Mouse (Mus musculus): Measurements from ENCODE around the gene Pomt1. TPM values are rescaled to one million over a fixed set of nuclear protein-coding genes. Genes with fewer than 3 reads are reported as not detected.

Gene Pomt1
- 6.8 and 7.8 TPM in 2 replicates for polyA plus RNA-seq (2012; rRNA removed)

GRCm38 (mm10) chr2:32235886-32236759, at the start of gene Pomt1:
Pomt1 (plus strand) TSS chr2:32236590.

GRCm38 (mm10) chr2:32259657-32260417, 23.4 kb downstream of the Pomt1 start, which contains the start of gene Uck1:
Uck1 (minus strand) TSS chr2:32260159.

GRCm38 (mm10) chr2:32287334-32287840, 51.0 kb downstream of the Pomt1 start, which contains the start of gene Golga2:
Golga2 (plus strand) TSS chr2:32287384.

GRCm38 (mm10) chr2:32287923-32288367, 51.6 kb downstream of the Pomt1 start, which contains the start of gene Swi5:
Swi5 (minus strand) TSS chr2:32288075.

Other genes with a start within 250 kb of the Pomt1 start
- gene Fam78a, start 151.7 kb upstream of the Pomt1 start, polyA plus RNA-seq (2012; rRNA removed): 2.4 and 2.5 TPM in 2 replicates
- gene Plpp7, start 141.1 kb upstream of the Pomt1 start, polyA plus RNA-seq (2012; rRNA removed): 1.4 TPM in 2 replicates
- 5.2 and 7.0 TPM in 2 replicates for gene Prrc2b, start 85.5 kb upstream of the Pomt1 start, polyA plus RNA-seq (2012; rRNA removed)
- 27.8 and 31.9 TPM in 2 replicates for gene Uck1, start 23.6 kb downstream of the Pomt1 start, polyA plus RNA-seq (2012; rRNA removed)
- 13.3 and 15.8 TPM in 2 replicates for gene Golga2, start 50.8 kb downstream of the Pomt1 start, polyA plus RNA-seq (2012; rRNA removed)
- 145 and 146 TPM in 2 replicates for gene Swi5, start 51.5 kb downstream of the Pomt1 start, polyA plus RNA-seq (2012; rRNA removed)
- gene Ciz1, start 115.7 kb downstream of the Pomt1 start, polyA plus RNA-seq (2012; rRNA removed): 31.1 and 42.1 TPM in 2 replicates
- gene Dnm1, start 116.7 kb downstream of the Pomt1 start, polyA plus RNA-seq (2012; rRNA removed): 1.2 and 1.3 TPM in 2 replicates
- gene 1110008P14Rik, start 145.3 kb downstream of the Pomt1 start, polyA plus RNA-seq (2012; rRNA removed): 24.7 and 29.9 TPM in 2 replicates
- 493 and 623 TPM in 2 replicates for gene Lcn2, start 151.7 kb downstream of the Pomt1 start, polyA plus RNA-seq (2012; rRNA removed)
- 12.9 and 16.2 TPM in 2 replicates for gene Ptges2, start 159.3 kb downstream of the Pomt1 start, polyA plus RNA-seq (2012; rRNA removed)
- gene Naif1, start 213.9 kb downstream of the Pomt1 start, polyA plus RNA-seq (2012; rRNA removed): 1.2 TPM in 2 replicates
- gene Slc25a25, start 214.9 kb downstream of the Pomt1 start, polyA plus RNA-seq (2012; rRNA removed): 15.8 and 20.5 TPM in 2 replicates

Data from liver, embryonic 18 days (tissue).